Mouse (Mus musculus) MEL (cell line): ENCODE measurements at regions not wholly inside any gene's neighbourhood (a gene's known extent, or its start where the extent isn't known, plus 50 kb on each side); places are given as distances from the start of the nearest gene placed in this dataset.

Source experiments
- BHLHE40 ChIP-seq: IDR thresholded peaks from 2 replicates; pipeline ENCODE4 v1.6.1; 2012; ENCODE audit warnings: low read depth, mild to moderate bottlenecking, inconsistent platforms, low read length, improper control_type of control experiment, borderline replicate concordance
- CTCF ChIP-seq, 3 experiments: IDR thresholded peaks in 2 of 3; conservative IDR thresholded peaks in 1 of 3; 2 replicates each; pipeline ENCODE4 v1.5.1; 2011 to 2012; ENCODE audit warnings: low read length in 3 of 3, low read depth in 2 of 3, mild to moderate bottlenecking in 2 of 3, improper control_type of control experiment in 1 of 3, inconsistent platforms in 1 of 3, mixed read lengths in 1 of 3, moderate library complexity in 1 of 3; ENCODE audit not compliant: control insufficient read depth in 1 of 3, insufficient read depth in 1 of 3, poor library complexity in 1 of 3, severe bottlenecking in 1 of 3
- EP300 ChIP-seq, 2 experiments: IDR thresholded peaks; 2 replicates each; pipeline ENCODE4 v1.6.1; 2011; ENCODE audit warnings: improper control_type of control experiment in 2 of 2, low read length in 2 of 2, low read depth in 1 of 2, mild to moderate bottlenecking in 1 of 2
- GATA1 ChIP-seq: IDR thresholded peaks from 2 replicates; pipeline ENCODE4 v1.6.1; 2011; ENCODE audit warnings: low read depth, low read length, improper control_type of control experiment
- MAFK ChIP-seq: IDR thresholded peaks from 2 replicates; pipeline ENCODE4 v1.6.1; 2011; ENCODE audit warnings: low read depth, mild to moderate bottlenecking, low read length, improper control_type of control experiment, borderline replicate concordance
- MAX ChIP-seq: IDR thresholded peaks from 2 replicates; pipeline ENCODE4 v1.6.1; 2011; ENCODE audit warnings: low read length, improper control_type of control experiment
- MYB ChIP-seq: IDR thresholded peaks from 2 replicates; pipeline ENCODE4 v1.6.1; 2011; ENCODE audit warnings: mild to moderate bottlenecking, low read depth, low read length, improper control_type of control experiment
- NELFE ChIP-seq: IDR thresholded peaks from 2 replicates; pipeline ENCODE4 v1.6.1; 2011; ENCODE audit warnings: low read depth, low read length, improper control_type of control experiment
- POLR2A ChIP-seq, 2 experiments: IDR thresholded peaks; 2 replicates each; pipeline ENCODE4 v1.6.1; 2011 to 2012; ENCODE audit warnings: low read length in 2 of 2, mild to moderate bottlenecking in 2 of 2, control low read depth in 1 of 2, improper control_type of control experiment in 1 of 2, low read depth in 1 of 2, moderate library complexity in 1 of 2; ENCODE audit not compliant: control insufficient read depth in 1 of 2, insufficient read depth in 1 of 2, poor library complexity in 1 of 2
- POLR2AphosphoS2 ChIP-seq: IDR thresholded peaks from 2 replicates; pipeline ENCODE4 v1.6.1; 2011; ENCODE audit warnings: low read length, improper control_type of control experiment
- TCF12 ChIP-seq: IDR thresholded peaks from 2 replicates; pipeline ENCODE4 v1.6.1; 2014; ENCODE audit warnings: low read depth, mild to moderate bottlenecking, inconsistent platforms, low read length, improper control_type of control experiment, moderate library complexity
- USF1 ChIP-seq: IDR thresholded peaks from 2 replicates; pipeline ENCODE4 v1.6.1; 2014; ENCODE audit warnings: low read depth, mild to moderate bottlenecking, inconsistent platforms, low read length, improper control_type of control experiment, moderate library complexity
- ZKSCAN1 ChIP-seq: IDR thresholded peaks from 2 replicates; pipeline ENCODE4 v1.6.1; 2012; ENCODE audit warnings: low read depth, mild to moderate bottlenecking, inconsistent platforms, low read length, improper control_type of control experiment, moderate library complexity

DNA sequence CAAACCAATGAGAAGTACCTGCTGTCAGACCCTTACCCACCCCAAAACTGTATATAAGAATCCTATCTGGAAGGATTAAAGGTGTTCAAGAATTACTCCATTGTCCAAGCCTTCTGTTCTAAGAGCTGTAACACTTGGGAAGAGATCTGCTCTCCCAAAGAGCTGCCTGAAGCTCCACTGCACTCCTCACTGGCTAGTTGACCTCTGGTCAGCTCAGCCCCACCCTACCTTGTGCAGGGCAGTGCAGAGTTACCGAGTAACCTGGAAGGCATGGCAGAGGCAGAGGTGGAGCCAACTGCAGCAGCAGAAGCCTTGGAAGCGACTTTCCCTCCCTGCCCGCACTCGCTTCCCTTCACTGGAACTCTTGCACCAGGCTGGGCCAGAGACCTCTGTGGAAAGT lies 97.1 kb upstream of the Kcnk2 start:
- TF ChIP-seq CTCF (IDR thresholded peaks at IDR 0.05 in 2 of 3, conservative IDR thresholded peaks at IDR 0.05 in 1 of 3; ENCODE audit: control insufficient read depth in 1 of 3, insufficient read depth in 1 of 3, low read depth in 2 of 3, low read length in 3 of 3, poor library complexity in 1 of 3, severe bottlenecking in 1 of 3) = no peak
- no peak for TF ChIP-seq POLR2A (IDR thresholded peaks at IDR 0.05; ENCODE audit: control insufficient read depth in 1 of 2, insufficient read depth in 1 of 2, low read depth in 1 of 2, low read length in 2 of 2, poor library complexity in 1 of 2)
- TF ChIP-seq NELFE = no peak
- no peak for TF ChIP-seq USF1
- TF ChIP-seq POLR2AphosphoS2 = no peak
- TF ChIP-seq MYB = no peak
- TF ChIP-seq GATA1 = no peak
- no peak for TF ChIP-seq EP300 (IDR thresholded peaks at IDR 0.05; ENCODE audit: low read depth in 1 of 2, low read length in 2 of 2)
- TF ChIP-seq MAFK = no peak
- no peak for TF ChIP-seq MAX
- TF ChIP-seq BHLHE40 = no peak
- TF ChIP-seq ZKSCAN1 = no peak
- TF ChIP-seq TCF12 = no peak
